Mouse (Mus musculus) hindbrain, embryonic 16.5 days (tissue): ENCODE results near the gene Baiap2. TPM values are rescaled to one million over a fixed set of nuclear protein-coding genes. Genes with fewer than 3 reads are reported as not detected.
A peak's percentile ranks its signal among the peaks of the same experiment; 100 is the strongest.

Source experiments
- ATAC-seq: fragments of 200-750 bp; cut with Nextera tagmentation; 2 replicates; pipeline ENCODE4 v1.8.0; 2017; ENCODE audit warnings: moderate TSS enrichment, moderate library complexity
- H3K27ac ChIP-seq: fragments of 300-500 bp; sonication (generic); 2 replicates; pipeline ENCODE4 v1.5.1; 2014; ENCODE audit warnings: low read depth, mild to moderate bottlenecking, control low read depth, low read length, moderate library complexity
- H3K27me3 ChIP-seq: fragments of 300-500 bp; sonication (generic); replicated peaks from 2 replicates; pipeline ENCODE4 v1.6.1; 2014; ENCODE audit warnings: low read length; ENCODE audit not compliant: control insufficient read depth, insufficient read depth
- H3K36me3 ChIP-seq: fragments of 300-500 bp; sonication (generic); 2 replicates; pipeline ENCODE4 v1.6.1; 2014; ENCODE audit warnings: mild to moderate bottlenecking, low read length, moderate library complexity, mixed read lengths; ENCODE audit not compliant: control insufficient read depth, insufficient read depth
- H3K4me1 ChIP-seq: fragments of 300-500 bp; sonication (generic); 2 replicates; pipeline ENCODE4 v1.6.1; 2014; ENCODE audit warnings: low read depth, low read length; ENCODE audit not compliant: control insufficient read depth, insufficient read depth
- H3K4me2 ChIP-seq: fragments of 300-500 bp; sonication (generic); 2 replicates; pipeline ENCODE4 v1.6.1; 2014; ENCODE audit warnings: mild to moderate bottlenecking, low read length, control low read depth, moderate library complexity
- H3K4me3 ChIP-seq: fragments of 300-500 bp; sonication (generic); 2 replicates; pipeline ENCODE4 v1.5.1; 2014; ENCODE audit warnings: mild to moderate bottlenecking, low read length, control low read depth, moderate library complexity
- H3K9ac ChIP-seq: fragments of 300-500 bp; sonication (generic); 2 replicates; pipeline ENCODE4 v1.6.1; 2014; ENCODE audit warnings: low read depth, mild to moderate bottlenecking, control low read depth, low read length, moderate library complexity
- H3K9me3 ChIP-seq: fragments of 300-500 bp; sonication (generic); 2 replicates; pipeline ENCODE4 v1.6.1; 2014; ENCODE audit warnings: mild to moderate bottlenecking, low read length, moderate library complexity; ENCODE audit not compliant: control insufficient read depth
- WGBS: fragments of 180-500 bp; shearing (Covaris S2); extraction: QIAGEN DNeasy Blood & Tissue Kit; methylation state at CpG from one replicate; pipeline ENCODE4 v1.1.7; 2014; 5-methylcytosine and 5-hydroxymethylcytosine counted together
- polyA plus RNA-seq: library from polyadenylated mRNA; unstranded; fragments of >200 nt; fragmentation: Nextera tagmentation; extraction: Ambion mirVana; gene quantifications from 2 replicates; pipeline ENCODE4 v1.2.1, GENCODE M21; 2015

Gene Baiap2
- polyA plus RNA-seq, 1 experiment from 2014 or later = 23.9 TPM

- H3K4me1 ChIP-seq = peaks cover 17% of the 10 kb centered on the region
- no peak overlapping the region for H3K4me3 ChIP-seq
- H3K9ac ChIP-seq = no peak overlapping the region
- H3K36me3 ChIP-seq = no peaks in the 10 kb centered on the region
- no peak overlapping the region for H3K4me2 ChIP-seq
- no peak overlapping the region for H3K27ac ChIP-seq
- no peaks in the 10 kb centered on the region for H3K27me3 ChIP-seq
- WGBS = 88% methylated on average over 4 of the region's 4 CpGs
- ATAC-seq = no peak
- H3K9me3 ChIP-seq = no peaks in the 10 kb centered on the region
Measured at GRCm38 (mm10) chr11:119973789-119974188, 31.2 kb downstream of the Baiap2 start.

- no peak for ATAC-seq
- no peak overlapping the region for H3K4me2 ChIP-seq
- no peaks in the 10 kb centered on the region for H3K9me3 ChIP-seq
- 85% methylated on average over 8 of the region's 8 CpGs for WGBS
- H3K9ac ChIP-seq = no peak overlapping the region
- no peaks in the 10 kb centered on the region for H3K27me3 ChIP-seq
- peaks cover under 1% of the 10 kb centered on the region for H3K4me1 ChIP-seq
- H3K36me3 ChIP-seq = no peaks in the 10 kb centered on the region
- no peak overlapping the region for H3K4me3 ChIP-seq
- H3K27ac ChIP-seq = no peak overlapping the region
Measured at GRCm38 (mm10) chr11:119975739-119976501, 33.4 kb downstream of the Baiap2 start.

GRCm38 (mm10) chr11:119978701-119979100 lies 36.1 kb downstream of the Baiap2 start:
- 95% methylated on average over 4 of the region's 4 CpGs for WGBS
- no peak overlapping the region for H3K9ac ChIP-seq

GRCm38 (mm10) chr11:119979596-119980385 lies 37.2 kb downstream of the Baiap2 start:
- Histone ChIP-seq H3K9me3 (no peaks in the 10 kb centered on the region), H3K27me3 (no peaks in the 10 kb centered on the region), H3K4me3 (no peak overlapping the region), H3K4me1 (peaks cover 10% of the 10 kb centered on the region; the same call in 1 of the 2 replicates), H3K4me2 (no peak overlapping the region), H3K9ac (no peak overlapping the region), H3K27ac (no peak overlapping the region), H3K36me3 (no peaks in the 10 kb centered on the region)
- no peak for ATAC-seq
- WGBS = 83% methylated on average over 10 of the region's 10 CpGs

More at GRCm38 (mm10) chr11:119978701-119979100, 36.1 kb downstream of the Baiap2 start:
- H3K9me3 ChIP-seq = no peaks in the 10 kb centered on the region
- H3K4me1 ChIP-seq = peaks cover 9% of the 10 kb centered on the region; the same call in 1 of the 2 replicates
- no peaks in the 10 kb centered on the region for H3K36me3 ChIP-seq
- no peak for ATAC-seq
- H3K4me3 ChIP-seq = no peak overlapping the region
- H3K27ac ChIP-seq = no peak overlapping the region
- H3K4me2 ChIP-seq = no peak overlapping the region
- H3K27me3 ChIP-seq = no peaks in the 10 kb centered on the region

GRCm38 (mm10) chr11:119981769-119982168 lies 39.2 kb downstream of the Baiap2 start:
- Histone ChIP-seq H3K4me1 (peaks cover 10% of the 10 kb centered on the region; the same call in 1 of the 2 replicates), H3K27ac (no peak overlapping the region), H3K4me3 (no peak overlapping the region), H3K9me3 (no peaks in the 10 kb centered on the region), H3K4me2 (no peak overlapping the region), H3K36me3 (no peaks in the 10 kb centered on the region), H3K27me3 (no peaks in the 10 kb centered on the region), H3K9ac (no peak overlapping the region)
- no peak for ATAC-seq
- 76% methylated on average over 3 of the region's 3 CpGs for WGBS

GRCm38 (mm10) chr11:119982236-119982635 lies 39.7 kb downstream of the Baiap2 start:
- Histone ChIP-seq H3K4me3 (no peak overlapping the region), H3K36me3 (no peaks in the 10 kb centered on the region), H3K4me2 (no peak overlapping the region), H3K9me3 (no peaks in the 10 kb centered on the region), H3K9ac (no peak overlapping the region), H3K27me3 (no peaks in the 10 kb centered on the region), H3K4me1 (peaks cover 10% of the 10 kb centered on the region; the same call in 1 of the 2 replicates), H3K27ac (no peak overlapping the region; the same call in 1 of the 2 replicates)
- peak; percentile 52; the same call in 1 of the 2 replicates for ATAC-seq
- WGBS = 87% methylated on average over 3 of the region's 3 CpGs

- Histone ChIP-seq H3K36me3 (no peaks in the 10 kb centered on the region), H3K4me3 (no peak overlapping the region), H3K27ac (no peak overlapping the region), H3K9me3 (no peaks in the 10 kb centered on the region), H3K9ac (no peak overlapping the region), H3K27me3 (no peaks in the 10 kb centered on the region), H3K4me2 (no peak overlapping the region), H3K4me1 (peaks cover 10% of the 10 kb centered on the region; the same call in 1 of the 2 replicates)
- WGBS = 85% methylated on average over 2 of the region's 2 CpGs
- ATAC-seq = no peak
Measured at GRCm38 (mm10) chr11:119983151-119983550, 40.6 kb downstream of the Baiap2 start.

- Histone ChIP-seq H3K4me1 (peaks cover 28% of the 10 kb centered on the region), H3K27ac (no peak overlapping the region), H3K9ac (no peak overlapping the region), H3K36me3 (no peaks in the 10 kb centered on the region), H3K4me3 (no peak overlapping the region), H3K4me2 (no peak overlapping the region), H3K27me3 (no peaks in the 10 kb centered on the region), H3K9me3 (no peaks in the 10 kb centered on the region)
- ATAC-seq = no peak
- WGBS = 88% methylated on average over 9 of the region's 9 CpGs
Measured at GRCm38 (mm10) chr11:119986751-119987425, 44.3 kb downstream of the Baiap2 start.

- Histone ChIP-seq H3K27me3 (no peaks in the 10 kb centered on the region), H3K36me3 (no peaks in the 10 kb centered on the region), H3K9ac (no peak overlapping the region), H3K4me3 (no peak overlapping the region), H3K9me3 (no peaks in the 10 kb centered on the region), H3K4me1 (peaks cover 23% of the 10 kb centered on the region), H3K4me2 (no peak overlapping the region), H3K27ac (no peak overlapping the region)
- no peak for ATAC-seq
- 81% methylated on average over 7 of the region's 7 CpGs for WGBS
Measured at GRCm38 (mm10) chr11:119987876-119988275, 45.3 kb downstream of the Baiap2 start.
